Mouse (Mus musculus) thymus, adult 18-20 months (tissue): ENCODE data around the gene Abca13.
"Not testable (repeated sequence)": the region's sequence is repeated elsewhere in the genome, so short reads cannot be mapped to it uniquely, and the experiment has no call there.

ENCODE experiments used
- DNase-seq, 2 experiments: peaks; one replicate each; pipeline ENCODE4 v3.0.0; 2022; ENCODE audit warnings: mixed read lengths in 2 of 2

Gene Abca13

DNA sequence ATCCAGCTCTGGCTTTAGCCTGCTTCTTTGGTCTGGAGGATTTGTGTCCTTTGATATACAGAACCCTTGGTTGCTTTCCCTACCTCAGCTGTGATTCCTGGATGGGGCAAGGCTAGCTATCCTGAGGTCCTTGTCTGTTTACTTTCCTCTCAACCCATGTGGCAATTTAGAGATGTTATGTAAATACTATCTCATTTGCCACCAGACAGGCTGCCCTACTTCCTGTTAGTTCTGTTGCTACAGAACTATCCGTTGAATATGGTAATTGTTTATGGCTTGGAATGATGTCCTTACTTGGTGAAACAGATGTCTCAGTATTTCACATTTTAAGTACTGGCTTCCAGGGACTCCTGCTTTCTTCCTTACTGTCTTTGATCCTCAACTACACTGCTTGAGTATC, 107.9 kb downstream of the Abca13 start:
- no peak for DNase-seq

DNA sequence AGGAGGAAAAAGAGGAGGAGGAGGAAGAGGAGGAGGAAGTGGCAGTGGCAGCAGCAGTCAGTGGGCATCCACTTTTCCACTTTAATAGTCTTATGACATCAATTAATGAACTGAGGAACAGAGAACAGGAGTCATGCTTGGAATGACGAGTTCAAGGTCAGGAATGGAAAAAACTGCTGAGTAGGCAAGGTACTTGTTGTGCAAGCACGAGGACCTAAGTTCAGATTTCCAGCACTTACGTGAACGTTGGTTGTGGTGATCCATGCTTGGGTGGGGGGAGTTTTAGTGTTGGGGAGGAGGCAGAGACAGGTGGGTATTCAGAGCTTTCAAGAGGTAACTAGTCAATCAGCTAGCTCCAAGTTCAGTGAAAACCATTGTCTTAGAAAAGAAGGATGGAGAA, 113.7 kb downstream of the Abca13 start:
- no peak for DNase-seq

DNA sequence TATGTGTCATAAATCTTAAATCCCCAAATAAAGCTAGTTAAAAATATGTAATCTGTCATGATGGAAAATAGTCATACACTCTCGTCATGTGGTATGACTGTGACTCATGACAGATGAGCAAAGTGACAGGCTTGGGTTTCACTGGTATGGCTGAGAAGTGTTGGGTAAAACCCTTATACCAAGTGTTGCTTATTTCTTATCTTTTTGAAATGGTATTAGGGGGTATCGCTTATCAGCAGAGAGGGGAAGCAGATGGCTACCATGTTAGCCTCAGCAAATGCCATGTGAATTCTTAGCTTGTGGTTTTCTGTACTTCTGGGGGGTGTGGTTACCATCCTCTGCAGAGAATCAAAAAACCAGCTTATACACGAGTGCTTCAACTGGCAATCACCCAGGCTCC, 124.8 kb downstream of the Abca13 start:
- no peak for DNase-seq

DNA sequence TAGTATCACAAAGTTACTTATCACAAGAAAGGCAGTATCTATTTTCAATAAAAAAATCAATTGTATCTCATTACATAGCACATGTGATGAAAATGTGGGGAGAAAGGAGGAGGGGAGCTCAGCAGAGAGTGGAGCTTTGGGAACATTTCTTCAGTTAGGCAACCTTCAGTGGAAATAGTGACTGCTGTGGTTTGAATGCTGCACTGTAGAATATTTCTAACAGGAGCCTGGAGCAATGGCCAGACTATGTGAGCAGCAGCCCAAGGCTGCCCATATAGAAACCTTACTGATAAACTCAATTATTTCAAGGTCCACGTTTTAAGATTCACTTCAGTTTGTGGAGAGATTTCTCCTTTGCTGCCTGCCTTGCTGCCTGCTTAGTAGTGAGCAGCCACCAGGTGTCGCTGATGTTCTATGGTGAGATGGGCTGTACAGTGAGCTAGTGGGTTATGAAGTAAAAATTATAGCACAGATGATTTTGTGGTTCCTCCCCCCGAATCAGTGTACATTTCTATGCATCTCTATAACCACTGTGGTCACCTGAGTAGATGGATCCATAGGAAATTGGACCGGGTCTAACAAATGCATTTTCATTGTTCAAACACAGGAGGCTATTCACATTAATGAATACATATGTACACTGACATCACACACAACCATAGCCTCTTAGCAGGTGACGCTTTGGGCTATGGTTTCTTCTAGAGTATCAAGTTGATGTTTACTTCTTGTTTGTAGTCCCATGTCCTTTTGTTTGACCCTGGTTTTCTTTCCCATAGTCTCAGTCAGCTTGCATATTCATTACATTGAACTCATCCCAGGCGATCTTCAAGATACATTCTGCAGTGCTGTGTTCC, 125.6 kb downstream of the Abca13 start:
- DNase-seq = peak in 1 of 2 experiments; percentile 2

DNA sequence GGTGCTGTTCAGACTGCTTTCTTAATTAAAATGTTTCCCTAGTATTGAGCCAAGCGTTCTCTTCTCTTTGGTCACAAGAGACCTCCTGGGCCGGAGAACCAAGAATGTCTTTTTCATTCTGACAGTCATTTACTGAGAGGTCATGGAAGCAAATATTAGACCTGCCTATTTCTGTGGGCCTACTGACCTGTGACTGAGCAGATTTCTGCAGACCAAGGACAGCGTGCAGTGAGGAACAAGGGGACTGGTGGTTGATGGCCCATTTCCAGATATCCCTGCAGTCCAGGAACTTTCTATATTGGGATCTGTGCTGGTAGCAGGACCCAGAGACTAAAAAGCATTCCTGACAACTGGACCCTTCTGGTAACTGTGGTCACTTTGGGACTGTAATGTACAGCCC, 146.4 kb downstream of the Abca13 start:
- DNase-seq = no peak

DNA sequence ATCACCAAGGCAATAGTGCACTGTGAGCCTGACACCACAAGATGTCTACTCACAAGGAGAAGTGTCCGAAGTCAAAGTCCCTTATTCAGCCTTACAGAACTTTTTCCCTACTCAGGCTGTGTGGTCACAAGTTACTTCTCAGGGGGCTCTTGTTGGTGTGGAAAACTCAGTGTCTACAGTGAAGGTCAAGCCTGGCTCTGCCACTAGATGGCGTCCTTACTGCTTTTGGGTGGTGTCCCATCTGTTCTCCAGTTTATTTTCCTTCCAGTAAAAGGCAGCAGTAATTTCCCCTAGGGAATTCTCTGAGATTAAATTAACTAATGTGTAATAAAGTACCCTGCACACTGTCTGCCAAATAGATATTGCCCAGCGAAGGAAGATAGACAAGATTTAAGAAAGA, 156.0 kb downstream of the Abca13 start:
- no peak for DNase-seq

DNA sequence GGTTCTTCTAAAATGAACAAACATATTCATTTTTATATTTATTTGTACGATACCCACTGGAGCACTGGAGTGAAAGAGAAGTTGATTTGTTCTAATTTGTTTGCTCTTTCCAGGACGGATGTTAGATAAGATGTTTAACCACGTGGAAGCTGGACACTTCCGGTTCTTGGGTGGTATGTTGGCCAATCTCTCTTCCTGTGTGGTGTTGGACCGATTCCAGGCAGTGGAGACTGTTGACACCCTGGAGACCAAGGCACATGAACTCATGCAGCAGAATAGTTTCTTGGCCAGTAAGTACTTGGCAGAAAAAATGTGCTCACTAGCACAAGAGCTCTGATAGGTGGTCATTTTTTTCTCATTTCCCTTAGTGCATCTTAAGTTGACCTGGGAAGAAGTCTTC, 181.4 kb downstream of the Abca13 start:
- DNase-seq = no peak

DNA sequence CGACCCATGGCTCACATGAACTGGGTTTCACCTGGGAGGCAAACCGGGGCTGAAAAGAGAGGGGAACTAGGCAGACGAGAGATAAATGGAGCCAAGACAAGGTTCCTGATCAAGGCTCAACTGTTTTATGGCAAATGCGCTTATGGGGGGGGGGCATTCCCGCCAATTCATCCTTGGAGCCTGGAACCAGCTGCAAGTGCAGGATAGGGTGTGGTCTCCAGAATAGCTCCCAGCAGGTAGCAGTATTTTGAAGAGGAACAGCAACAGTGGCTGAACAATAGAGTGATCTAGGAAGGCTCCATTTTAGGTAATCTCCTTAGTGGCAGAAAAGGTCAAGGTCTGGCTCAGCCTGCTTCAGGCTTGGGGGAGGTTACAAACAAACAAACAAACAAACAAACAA, 182.7 kb downstream of the Abca13 start:
- DNase-seq = not testable (repeated sequence)

DNA sequence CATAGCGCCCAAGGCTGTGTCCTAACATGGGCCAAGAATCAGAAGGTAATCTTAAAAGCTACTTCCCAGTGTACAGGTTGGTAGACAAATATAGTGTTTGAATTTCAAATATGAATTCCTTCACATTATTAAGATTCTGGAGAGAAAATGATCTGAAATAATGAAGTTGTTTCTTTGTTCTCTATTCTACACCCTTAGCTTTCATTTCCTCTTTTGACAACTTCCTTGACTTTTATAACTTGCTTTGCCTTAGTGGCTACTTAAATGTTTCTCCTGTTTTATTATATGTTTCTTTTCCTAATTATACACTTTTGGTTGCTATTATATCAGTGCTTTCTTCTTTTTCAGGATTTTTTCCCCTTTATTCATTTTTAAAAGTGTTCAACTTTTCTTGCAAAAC, 196.8 kb downstream of the Abca13 start:
- DNase-seq = no peak

DNA sequence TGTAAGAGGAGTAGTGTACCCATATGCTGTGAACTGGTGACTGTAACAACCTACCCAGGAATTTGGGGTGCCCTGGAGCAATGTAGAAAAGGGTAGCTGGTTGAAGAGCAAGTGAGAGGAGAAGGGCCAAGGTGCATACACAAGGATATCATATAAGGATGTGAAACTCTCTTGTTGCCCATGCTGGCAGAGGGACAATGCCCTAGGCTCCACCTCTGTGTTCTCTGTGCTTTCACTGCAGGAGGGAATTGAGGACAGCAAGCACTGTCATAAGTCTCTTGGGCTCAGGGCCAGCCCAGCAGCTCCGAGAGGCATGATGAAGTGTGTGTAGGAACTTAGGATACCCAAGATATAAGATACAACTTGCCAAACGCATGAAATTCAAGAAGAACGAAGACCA, 225.2 kb downstream of the Abca13 start:
- no peak for DNase-seq

DNA sequence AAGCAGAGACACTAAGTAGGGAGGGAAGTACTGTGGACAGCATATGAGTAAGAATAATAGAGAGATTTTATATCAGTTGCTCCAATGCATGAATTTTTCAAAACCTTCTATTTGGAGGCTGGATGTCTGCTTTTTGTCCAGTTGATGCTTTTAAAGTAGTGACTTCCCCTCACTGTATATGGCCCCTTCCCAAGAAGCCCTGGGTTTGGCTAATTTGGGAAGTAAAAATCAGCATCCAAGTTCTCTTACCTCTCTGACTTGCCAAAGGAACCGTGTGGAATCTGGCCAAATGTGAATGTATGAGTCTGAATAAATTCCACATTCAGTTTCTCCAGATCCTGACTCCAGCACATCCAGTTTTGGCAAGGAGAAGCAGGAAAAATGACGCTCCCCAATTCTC, 228.5 kb downstream of the Abca13 start:
- DNase-seq = no peak

DNA sequence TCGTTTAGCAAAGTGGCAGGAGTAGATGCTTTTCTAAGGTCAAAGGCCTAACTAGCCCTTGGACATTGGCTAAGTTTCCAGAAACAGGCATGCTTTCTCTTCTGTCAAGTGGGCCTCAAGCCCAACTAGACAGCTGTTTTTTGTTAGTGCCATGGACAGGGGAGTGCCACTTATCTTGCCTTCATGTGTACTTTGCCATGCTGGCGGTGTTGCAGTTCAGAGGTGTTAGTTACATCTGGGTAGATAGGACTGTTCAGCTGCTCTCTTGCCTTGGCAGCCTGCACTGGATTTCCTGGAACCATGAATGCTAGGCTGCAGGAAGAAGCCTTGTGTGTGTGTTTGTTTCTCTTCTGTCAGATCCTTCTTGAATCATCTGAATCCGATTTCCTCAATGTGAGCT, 235.7 kb downstream of the Abca13 start:
- no peak for DNase-seq

DNA sequence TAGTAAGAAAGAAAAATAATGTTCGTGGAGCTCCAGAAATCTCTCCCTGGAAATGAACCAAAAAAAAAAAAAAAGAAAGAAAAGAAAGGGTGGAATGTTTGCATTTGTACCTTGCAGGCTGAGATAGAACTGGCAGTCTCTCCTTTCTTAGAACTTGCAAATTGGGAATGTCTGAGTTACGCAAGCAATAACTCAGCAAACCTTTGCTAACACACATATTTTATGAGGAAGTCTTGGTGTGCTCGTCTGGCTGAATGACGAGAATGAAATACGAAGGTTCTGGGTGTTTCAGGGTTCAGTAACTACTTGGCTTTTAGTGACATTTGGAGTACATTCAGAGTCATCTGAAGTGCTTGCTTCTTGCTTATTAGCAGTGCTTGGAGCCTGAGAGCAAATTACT, 241.1 kb downstream of the Abca13 start:
- DNase-seq = no peak

DNA sequence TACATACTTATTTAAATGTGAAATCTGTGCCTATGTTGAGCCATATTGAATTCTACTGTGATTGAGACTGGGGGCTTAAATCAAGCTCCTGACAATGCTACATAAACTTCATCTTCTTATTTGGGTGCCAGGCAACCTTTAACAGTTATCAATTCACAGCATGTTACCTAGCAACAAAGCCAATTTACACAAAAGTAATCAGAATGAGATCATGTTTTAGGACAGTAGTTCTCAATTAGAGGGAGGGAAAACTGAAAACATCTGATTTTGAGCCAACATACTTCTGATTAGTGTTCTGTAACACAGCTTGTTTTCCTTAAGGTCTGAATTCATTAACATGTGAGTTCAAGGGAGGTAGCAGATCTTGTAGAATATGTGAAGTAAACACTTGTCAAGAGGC, 244.9 kb downstream of the Abca13 start:
- DNase-seq = no peak

DNA sequence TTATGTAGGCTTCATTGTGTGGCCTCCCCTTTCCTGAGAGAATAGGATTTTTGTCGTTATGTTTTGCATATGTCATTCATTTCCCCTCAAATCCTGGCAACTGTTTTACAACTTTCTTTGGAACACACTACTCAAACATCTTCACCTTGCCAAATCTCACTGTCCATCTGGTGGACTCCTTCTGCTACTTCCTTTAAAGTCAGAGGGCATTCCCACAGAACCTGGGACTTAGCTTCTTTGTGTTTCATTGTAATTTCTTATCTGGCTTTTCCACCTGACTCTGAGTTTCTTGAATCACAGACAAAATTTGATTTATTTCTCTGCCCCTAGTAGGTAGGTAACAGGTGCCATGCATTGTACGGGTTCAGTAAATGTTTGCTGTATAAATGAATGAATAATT, 248.0 kb downstream of the Abca13 start:
- DNase-seq = no peak

DNA sequence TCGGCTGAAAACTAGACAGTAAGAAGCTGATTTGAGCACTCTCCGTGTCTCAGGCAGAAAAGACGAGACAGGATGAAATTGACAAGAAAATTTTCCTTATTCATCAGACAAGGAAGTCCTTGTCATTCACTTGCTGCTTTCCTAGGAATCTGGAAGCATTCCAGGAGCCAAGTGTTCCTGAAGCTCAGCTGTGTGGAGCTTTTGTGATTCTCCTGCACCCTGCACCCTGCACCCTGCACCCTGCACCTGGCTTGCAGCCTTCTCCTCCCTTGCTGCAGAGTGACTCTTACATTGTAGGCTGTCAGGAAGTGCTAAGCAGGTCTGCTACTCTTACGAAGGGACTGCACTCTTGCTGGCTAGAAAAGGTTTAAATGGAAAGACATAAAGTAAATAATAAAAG, 249.4 kb downstream of the Abca13 start:
- no peak for DNase-seq

DNA sequence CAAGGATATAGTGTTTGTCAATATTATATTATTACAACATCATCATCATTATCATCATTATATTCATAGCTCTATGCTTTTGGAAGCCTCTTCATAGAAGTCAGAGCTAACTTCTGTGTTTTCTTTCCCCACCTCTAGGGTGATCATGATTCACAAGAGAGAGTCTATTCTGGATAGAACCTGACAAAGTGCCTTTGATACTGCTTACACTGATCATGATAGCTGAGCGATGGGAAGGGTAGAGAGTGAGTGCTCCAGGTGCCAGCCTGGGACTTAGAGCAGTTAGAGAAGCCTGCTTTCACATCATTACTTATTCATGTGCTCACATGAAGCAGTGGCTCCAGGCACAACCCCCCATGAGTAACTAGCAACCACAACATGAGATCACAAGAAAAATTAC, 280.7 kb downstream of the Abca13 start:
- no peak for DNase-seq

DNA sequence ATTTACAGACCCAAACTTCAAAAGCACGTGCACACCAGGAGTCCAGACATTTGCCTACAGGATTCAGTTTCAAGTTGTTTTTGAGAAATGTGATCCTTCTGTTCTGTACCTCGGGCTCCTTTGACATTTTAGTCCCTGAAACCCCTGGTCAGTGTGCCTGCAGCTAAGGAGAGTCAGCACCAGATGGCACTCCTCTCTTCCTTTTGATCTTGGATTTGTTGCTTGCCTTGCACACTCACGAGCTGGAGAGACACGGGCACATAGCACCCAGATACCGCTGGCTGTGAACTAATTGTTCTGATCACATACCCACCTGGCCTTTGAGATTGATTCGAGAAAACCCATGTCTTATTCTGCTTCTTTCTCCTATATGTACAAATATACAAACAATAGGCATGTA, 289.8 kb downstream of the Abca13 start:
- DNase-seq = no peak

DNA sequence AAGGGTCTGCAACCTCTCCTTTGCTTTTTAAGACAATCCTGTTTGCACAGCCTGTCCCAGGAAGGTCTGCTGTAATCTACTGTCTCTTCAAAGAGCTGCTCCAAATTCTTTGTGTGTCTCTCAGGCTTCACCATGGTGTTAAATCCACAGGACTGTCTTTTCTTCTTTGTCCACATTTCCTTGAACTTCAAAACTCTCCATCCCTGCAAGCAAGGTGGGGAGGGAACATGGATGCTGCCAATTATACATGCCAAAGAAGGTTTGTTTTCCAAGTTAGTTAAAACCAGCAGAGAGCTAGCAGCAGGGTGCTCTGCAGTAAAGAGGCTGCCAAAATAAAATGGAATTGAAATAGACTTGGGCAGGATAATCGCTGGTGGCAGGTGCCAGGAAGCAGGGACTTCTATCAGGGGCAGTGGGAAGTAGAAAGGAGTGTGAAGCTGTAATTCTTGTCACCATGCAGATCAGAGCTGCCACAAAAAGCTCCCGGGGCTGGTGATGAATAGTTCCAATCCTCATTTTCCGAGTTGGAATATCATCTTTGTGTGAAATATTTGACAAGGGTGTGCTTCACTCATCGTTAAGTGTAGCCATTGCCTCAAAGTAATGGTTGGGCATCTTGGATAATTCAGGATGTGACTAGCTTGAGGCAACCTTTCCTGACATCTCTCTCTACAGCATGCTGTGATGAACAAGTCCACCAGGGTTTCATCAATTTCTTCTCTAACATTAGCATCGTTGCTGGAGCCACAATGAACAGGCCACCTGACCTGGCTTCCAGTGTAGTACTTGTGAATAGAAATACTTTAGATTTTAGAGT, 308.8 kb downstream of the Abca13 start:
- no peak for DNase-seq

DNA sequence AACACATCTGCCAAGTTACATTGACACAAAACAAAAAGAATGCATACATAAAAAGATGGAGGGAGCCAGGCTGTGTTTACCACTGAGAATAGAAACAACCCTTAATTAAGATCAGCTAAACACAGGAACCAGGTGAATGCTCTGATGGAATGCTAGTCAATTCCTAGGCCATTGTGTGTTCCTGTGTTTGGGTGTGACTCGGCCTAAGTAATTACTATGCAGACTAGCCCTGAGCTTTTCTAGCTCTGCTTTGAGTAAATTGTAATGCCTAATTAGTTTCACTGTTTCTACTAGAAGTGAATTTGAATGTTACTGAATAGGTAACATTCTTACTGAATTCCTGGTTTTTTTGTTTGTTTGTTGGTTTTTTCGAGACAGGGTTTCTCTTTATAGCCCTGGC, 323.2 kb downstream of the Abca13 start:
- not testable (repeated sequence) for DNase-seq

DNA sequence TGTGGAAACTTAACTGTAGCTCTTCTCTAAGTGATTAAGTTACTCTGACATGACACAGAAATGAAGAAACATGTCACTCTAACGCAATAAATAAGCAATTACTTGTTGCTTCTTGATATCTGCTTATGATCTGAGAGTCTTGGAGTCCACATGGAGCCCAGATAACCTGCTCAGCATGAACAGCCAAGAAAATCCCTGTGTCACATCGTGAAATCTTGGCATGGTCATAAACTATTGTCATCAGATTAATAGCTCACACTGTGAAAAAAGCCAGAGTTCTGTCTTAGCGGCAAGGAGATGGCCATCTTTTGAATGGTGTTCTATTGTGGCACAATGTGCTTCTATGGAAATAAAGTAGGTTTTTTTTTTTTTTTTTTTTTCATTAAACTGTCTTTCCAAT, 336.8 kb downstream of the Abca13 start:
- DNase-seq = no peak

DNA sequence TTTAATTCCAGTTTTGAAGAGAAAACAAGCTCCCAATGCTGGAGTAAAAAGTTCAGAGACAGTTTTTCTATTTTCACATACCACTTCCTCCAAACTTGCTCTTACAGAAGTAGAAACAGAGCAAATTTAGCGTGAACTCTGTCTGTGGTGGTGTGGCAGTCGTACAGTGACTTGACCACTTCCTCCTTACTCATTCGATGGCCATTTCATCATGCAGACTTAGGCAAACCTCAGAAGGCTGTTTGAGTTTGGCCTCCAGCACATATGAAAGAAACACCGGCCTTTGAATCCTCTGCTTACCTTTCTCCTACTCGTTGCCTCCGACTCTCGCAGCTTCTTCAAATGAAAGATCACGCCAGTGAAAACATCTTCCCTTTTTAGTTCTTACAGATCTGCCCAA, 340.0 kb downstream of the Abca13 start:
- DNase-seq = no peak

DNA sequence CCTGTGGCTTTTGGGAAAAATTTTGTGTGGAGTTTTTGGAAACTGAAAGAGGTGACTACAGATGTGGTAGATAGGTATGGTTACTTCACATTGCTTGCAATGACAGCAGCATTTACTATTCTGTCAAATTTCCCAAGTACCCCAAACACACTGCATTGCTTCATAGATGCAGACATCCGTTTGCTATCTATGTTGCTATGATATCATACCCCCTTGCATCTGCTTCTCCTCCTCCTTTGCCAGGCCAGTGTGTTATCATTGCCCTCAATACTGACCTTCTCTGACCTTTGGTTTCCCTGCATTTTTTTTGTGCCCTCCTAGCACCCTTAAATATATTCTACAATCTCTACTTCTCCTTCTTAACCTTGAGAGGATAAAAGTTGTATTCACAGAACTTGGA, 341.4 kb downstream of the Abca13 start:
- DNase-seq = no peak

DNA sequence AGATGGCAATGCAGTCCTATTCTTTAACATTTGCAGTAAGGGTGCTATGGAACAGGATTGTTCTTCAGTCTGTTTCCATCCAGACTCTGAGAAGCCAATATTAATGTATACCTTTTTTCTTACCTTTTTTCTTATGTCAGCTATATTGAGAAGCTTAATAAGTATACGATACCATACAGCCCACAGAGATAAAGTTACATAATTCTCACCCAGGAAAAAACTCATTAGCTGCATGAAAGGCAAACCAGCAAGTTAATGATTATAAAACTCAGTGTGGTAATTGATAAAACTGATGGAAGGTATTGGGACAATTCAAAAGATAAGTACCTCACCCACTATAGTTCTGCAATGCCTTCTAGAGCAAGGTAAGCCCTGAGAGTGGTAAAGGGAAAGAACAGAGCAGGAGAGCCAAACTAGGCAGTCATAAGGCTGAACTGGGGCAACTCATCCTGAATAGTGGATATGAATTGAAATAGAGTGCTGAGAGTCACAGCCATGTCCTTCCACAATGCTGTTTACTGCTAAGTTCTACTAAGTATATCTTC, 342.0 kb downstream of the Abca13 start:
- no peak for DNase-seq
